Mouse (Mus musculus) erythroblast, embryonic 14.5 days (primary cell): ENCODE measurements around the gene Pdp2. TPM values are rescaled to one million over a fixed set of nuclear protein-coding genes. Genes with fewer than 3 reads are reported as not detected.
"Not testable (repeated sequence)": the region's sequence is repeated elsewhere in the genome, so short reads cannot be mapped to it uniquely, and the experiment has no call there.

Experiments used
- H3K27me3 ChIP-seq: 2 replicates; pipeline ENCODE4 v1.6.1; 2012; ENCODE audit warnings: inconsistent platforms; ENCODE audit not compliant: control insufficient read depth
- H3K36me3 ChIP-seq: 2 replicates; pipeline ENCODE4 v1.6.1; 2012; ENCODE audit warnings: mild to moderate bottlenecking, inconsistent platforms; ENCODE audit not compliant: control insufficient read depth
- H3K4me1 ChIP-seq: 2 replicates; pipeline ENCODE4 v1.6.1; 2012; ENCODE audit warnings: inconsistent platforms; ENCODE audit not compliant: control insufficient read depth
- H3K4me3 ChIP-seq: replicated peaks from 2 replicates; pipeline ENCODE3; 2012; ENCODE audit warnings: moderate library complexity, mild to moderate bottlenecking, inconsistent platforms
- H3K9me3 ChIP-seq: 2 replicates; pipeline ENCODE4 v1.6.1; 2012; ENCODE audit warnings: low read length, inconsistent platforms, mixed read lengths; ENCODE audit not compliant: control insufficient read depth
- GATA1 ChIP-seq: IDR thresholded peaks from 2 replicates; pipeline ENCODE4 v1.6.1; 2012; ENCODE audit warnings: low read length, inconsistent platforms, mixed read lengths
- TAL1 ChIP-seq: IDR thresholded peaks from 3 replicates; pipeline ENCODE4 v1.6.1; 2012; ENCODE audit warnings: low read length, inconsistent platforms, mixed read lengths
- polyA plus RNA-seq: library from polyadenylated mRNA; stranded (reverse); fragments of >175 nt; gene quantifications from 2 replicates; pipeline ENCODE4 v1.2.3, GENCODE M21; 2012

The Pdp2 gene
- polyA plus RNA-seq, 1 experiment, result 0.01 TPM

DNA sequence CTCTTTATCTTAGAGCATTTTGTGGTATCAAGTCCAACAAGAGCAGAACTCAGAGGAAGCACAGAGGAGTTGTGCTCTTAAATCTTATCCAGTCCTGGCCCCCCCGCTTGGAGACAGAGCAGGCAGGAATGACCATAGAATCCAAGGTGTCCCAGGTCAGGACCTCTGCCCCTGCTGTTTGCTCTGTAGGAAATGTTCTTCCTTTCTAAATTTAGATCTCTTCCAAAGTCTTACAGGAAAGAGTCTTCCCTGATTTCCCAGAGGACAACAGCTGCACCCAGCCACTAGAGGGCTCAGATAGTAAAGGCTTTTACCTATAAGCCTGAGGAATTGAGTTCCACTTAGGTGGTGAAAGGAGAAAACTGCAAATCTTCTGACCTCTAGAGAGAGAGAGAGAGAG lies 21.7 kb upstream of the Pdp2 start:
- Histone ChIP-seq H3K36me3 (no peaks in the 10 kb centered on the region), H3K4me1 (peaks cover 12% of the 10 kb centered on the region), H3K27me3 (peaks cover 3% of the 10 kb centered on the region), H3K4me3 (no peak overlapping the region), H3K9me3 (no peaks in the 10 kb centered on the region)
- no peak for TF ChIP-seq TAL1

DNA sequence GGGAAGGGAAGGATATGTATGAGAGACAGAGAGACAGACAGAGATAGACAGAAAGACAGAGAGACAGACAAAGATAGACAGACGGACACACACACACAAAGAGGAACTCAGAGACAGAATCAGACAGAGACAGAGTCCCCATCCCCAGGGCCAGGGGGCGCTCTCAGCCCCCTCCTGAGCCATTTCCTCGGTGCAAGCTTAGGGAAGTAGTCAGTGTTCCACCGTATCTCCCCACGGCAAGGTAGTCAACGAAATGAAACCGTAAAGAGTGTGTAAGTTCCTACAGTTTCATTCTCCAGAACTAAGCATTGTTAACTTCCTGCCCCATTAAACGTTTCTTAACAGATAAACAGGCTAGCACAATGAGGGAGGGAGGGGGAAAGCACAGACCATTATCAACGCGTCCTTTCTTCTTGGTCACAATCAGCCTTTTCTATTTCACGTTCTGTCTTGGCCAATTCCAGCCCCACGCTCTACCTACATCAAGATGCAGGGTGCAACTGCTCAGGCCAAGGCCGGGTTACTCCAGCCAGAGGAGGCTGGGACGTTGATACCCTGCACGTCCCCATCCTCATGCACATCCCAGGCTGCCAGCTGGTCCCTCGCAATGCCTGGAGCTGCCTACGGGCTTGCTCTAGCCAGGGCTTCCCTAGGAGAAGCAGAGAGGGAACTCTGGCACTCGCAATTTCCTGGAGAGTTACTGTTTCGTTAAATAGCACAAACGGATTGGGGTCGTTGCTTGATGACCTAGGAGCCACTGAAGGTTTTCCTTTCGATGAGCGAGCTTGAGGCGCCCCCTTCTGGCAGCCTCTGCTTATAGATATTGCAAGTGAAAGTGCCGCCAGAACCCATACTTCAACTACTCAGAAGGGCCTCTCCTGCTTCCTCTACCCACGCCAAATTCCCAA lies 20.6 kb upstream of the Pdp2 start:
- Histone ChIP-seq H3K4me1 (peaks cover 10% of the 10 kb centered on the region), H3K36me3 (no peaks in the 10 kb centered on the region), H3K4me3 (peak overlapping the region; percentile 59), H3K9me3 (no peaks in the 10 kb centered on the region), H3K27me3 (peaks cover 3% of the 10 kb centered on the region)
- no peak for TF ChIP-seq TAL1
- TF ChIP-seq GATA1, result no peak

DNA sequence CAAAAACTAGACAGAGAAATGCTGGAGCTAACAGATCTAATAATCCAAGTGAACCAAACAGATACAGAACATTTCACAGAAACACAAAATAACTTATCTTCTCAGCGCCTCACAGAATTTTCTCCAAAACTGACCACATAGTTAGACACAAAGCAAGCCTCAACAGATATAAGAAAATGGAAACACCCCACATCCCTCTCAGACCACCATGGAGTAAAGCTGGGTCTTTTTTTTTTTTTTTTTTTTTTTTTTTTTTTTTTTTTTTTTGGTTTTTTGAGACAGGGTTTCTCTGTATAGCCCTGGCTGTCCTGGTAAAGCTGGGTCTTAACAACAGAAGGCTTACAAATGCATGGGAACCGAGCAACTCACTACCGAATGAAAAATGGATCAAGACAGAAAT lies 14.4 kb upstream of the Pdp2 start:
- H3K27me3 ChIP-seq, result peaks cover 3% of the 10 kb centered on the region
- no peaks in the 10 kb centered on the region for H3K4me1 ChIP-seq
- no peak overlapping the region for H3K4me3 ChIP-seq
- no peaks in the 10 kb centered on the region for H3K36me3 ChIP-seq
- H3K9me3 ChIP-seq, result no peaks in the 10 kb centered on the region
- TF ChIP-seq GATA1, result no peak
- no peak for TF ChIP-seq TAL1

DNA sequence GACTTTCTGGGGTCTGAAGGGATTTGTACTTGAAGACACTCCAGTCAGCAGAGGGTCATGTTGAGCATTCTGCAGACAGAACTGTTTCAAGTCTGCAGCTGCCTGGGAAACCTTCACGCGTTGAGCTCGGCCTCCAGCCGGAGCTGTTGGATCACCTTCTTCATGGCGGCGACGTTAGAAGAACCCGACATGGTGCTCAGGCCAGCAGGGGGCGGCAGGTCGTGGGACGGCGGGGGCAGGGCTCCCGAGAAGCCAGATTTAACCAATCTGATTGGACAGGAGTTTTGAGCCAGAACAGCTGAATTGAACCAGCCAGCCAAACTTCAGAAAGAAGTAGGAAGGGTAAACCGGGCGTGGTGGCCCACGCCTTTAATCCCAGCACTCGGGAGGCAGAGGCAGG lies 13.6 kb upstream of the Pdp2 start:
- not testable (repeated sequence) for H3K4me3 ChIP-seq, H3K4me1 ChIP-seq, H3K36me3 ChIP-seq, H3K27me3 ChIP-seq, H3K9me3 ChIP-seq

DNA sequence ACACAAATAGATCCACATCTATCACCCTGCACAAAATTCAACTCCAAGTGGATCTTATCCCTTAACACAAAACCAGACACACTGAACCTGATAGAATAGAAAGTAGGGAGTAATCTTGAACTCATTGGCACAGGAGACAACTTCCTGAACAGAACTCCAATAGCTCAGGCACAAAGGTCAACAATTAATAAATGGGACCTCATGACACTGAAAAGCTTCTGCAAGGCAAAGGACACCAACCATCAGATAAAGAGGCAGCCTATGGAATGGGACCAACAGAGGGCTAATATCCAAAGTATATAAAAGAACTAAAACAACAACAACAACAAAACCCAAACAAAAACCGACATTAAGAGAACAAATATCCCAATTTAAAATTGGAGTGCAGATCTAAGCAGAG lies 6.7 kb upstream of the Pdp2 start:
- TF ChIP-seq TAL1 (no peak), GATA1 (no peak)
- no peaks in the 10 kb centered on the region for H3K4me1 ChIP-seq
- H3K36me3 ChIP-seq, result no peaks in the 10 kb centered on the region
- H3K4me3 ChIP-seq, result no peak overlapping the region
- H3K9me3 ChIP-seq, result no peaks in the 10 kb centered on the region
- H3K27me3 ChIP-seq, result no peaks in the 10 kb centered on the region

DNA sequence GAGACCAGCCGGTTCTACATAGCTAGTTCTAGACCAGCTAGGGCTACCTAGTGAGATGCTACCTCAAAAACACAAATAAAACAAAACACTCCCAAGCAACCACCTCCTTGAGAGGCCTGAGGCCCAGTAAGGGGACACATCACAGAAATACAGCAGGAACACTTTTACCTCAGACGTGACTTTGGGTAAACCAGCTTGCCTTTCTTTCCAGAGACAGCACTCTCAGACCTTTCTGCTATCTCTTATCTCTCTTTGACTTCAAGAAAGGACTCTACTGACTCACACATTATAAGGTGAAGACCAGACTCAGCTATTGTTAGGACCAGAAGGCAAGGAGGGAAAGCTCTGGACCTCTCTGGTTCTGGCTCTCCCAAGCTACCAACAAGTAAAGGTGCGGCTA lies 967 bp upstream of the Pdp2 start:
- Histone ChIP-seq H3K4me1 (peaks cover 25% of the 10 kb centered on the region), H3K9me3 (no peaks in the 10 kb centered on the region), H3K27me3 (no peaks in the 10 kb centered on the region), H3K36me3 (peaks cover 18% of the 10 kb centered on the region), H3K4me3 (no peak overlapping the region)
- TF ChIP-seq GATA1 (no peak), TAL1 (no peak)

DNA sequence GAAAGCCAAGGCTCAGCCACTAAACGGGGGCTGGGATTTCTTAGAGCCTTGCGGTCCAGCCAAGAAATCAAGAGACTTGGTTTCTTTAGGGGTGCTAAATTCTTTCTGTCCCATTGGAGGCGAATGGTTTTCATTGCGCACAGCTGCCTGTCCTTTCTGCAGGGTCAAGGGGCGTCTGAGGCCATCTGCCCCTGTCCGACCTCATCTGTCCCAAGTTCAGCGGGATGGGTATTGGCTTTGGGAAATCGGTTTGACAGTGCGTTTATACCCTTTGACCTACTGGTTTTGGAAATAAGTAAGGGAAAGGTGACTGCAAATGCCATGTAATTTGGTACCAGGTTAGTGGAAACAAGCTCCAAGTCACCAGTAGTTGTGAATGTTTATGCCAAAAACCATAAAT lies 605 bp downstream of the Pdp2 start:
- Histone ChIP-seq H3K4me1 (peaks cover 33% of the 10 kb centered on the region), H3K36me3 (peaks cover 25% of the 10 kb centered on the region), H3K27me3 (no peaks in the 10 kb centered on the region), H3K4me3 (peak overlapping the region; percentile 84), H3K9me3 (no peaks in the 10 kb centered on the region)
- TF ChIP-seq TAL1 (no peak), GATA1 (no peak)

DNA sequence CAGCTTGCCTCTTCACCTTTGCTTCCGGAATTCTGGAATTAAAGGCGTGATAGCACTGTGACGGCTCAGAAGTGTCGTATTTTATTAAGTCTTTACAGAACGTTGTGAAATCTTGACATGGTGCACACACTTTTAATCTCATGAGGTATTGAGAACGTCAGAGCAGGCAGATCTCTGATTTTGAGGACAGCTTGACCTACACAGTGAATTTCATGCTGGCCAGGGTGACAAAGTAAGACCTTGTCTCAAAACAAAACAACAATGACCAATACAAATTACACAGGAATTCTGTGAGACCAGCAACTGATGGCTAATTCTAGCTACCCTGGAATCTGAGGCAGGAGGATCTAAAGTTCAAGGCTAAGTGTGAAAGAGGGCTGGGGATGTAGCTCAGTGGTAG lies 1.3 kb downstream of the Pdp2 start:
- H3K27me3 ChIP-seq, result no peaks in the 10 kb centered on the region
- peaks cover 25% of the 10 kb centered on the region for H3K36me3 ChIP-seq
- no peak for TF ChIP-seq TAL1
- TF ChIP-seq GATA1, result no peak
- peaks cover 33% of the 10 kb centered on the region for H3K4me1 ChIP-seq
- no peaks in the 10 kb centered on the region for H3K9me3 ChIP-seq
- no peak overlapping the region for H3K4me3 ChIP-seq

DNA sequence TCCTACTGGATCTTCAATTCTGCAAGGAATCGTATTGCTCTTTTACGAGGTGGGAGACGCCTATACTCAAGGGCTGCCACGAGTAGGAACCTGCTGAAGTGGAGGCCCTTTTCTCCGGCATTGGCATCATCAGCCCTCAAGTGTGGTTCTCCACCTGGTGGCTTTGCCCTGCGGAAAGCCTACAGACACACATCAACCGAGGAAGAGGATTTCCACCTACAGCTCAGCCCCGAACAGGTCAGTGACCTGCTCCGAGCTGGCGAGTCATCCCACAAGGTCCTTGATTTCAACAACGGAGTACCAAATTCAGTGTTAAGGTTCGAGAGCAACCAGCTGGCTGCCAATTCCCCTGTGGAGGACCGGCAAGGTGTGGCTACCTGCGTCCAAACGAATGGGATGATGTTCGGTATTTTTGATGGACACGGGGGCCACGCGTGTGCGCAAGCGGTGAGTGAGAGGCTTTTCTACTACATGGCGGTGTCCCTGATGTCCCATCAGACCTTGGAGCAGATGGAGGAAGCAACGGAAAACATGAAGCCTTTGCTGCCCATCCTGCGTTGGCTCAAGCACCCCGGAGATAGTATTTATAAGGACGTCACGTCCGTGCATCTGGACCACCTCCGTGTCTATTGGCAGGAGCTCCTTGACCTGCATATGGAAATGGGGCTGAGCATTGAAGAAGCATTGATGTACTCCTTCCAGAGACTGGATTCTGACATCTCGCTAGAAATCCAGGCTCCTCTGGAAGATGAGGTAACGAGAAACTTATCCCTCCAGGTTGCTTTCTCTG lies 2.5 kb downstream of the Pdp2 start:
- TF ChIP-seq TAL1, result no peak
- TF ChIP-seq GATA1, result no peak
- Histone ChIP-seq H3K9me3 (no peaks in the 10 kb centered on the region), H3K4me3 (no peak overlapping the region), H3K4me1 (peaks cover 33% of the 10 kb centered on the region), H3K36me3 (peaks cover 27% of the 10 kb centered on the region), H3K27me3 (no peaks in the 10 kb centered on the region)
